Comparison of ENCODE assay signal across 8 mouse cellular contexts in genomic region chr15:30029257-30029899, GRCm38 (mm10).
DNase-seq lines count a peak whose midpoint lies in the region; ATAC-seq and TF ChIP-seq lines count a peak whose summit lies in the region.

No protein-coding gene starts in this region.

- no peak overlapping the region for H3K4me2 ChIP-seq in liver, embryonic 12.5 days

- 48% methylated on average over 4 of the region's 4 CpGs for WGBS in liver, embryonic 12.5 days (ENCODE audit: insufficient replicate concordance)

- H3K27me3 ChIP-seq in liver, embryonic 12.5 days (replicated peaks), result no peaks in the 10 kb centered on the region

- H3K27ac ChIP-seq in liver, embryonic 12.5 days, result no peak overlapping the region
- H3K27ac ChIP-seq in embryonic fibroblast, embryonic 13.5 days (ENCODE audit: insufficient read depth, low read length), result no peak overlapping the region

- intact Hi-C loops in left cerebral cortex, postnatal 14 days (cut with DNase I), result loop anchor here (5.0 kb wide), 1 partner anchor 1233 kb away; no protein-coding TSS in a partner anchor

- peak; percentile 40 for DNase-seq in liver
- peak; percentile 92 for DNase-seq in brain, embryonic 14.5 days (ENCODE audit: low read depth)
- DNase-seq in induced T-regulatory cell, adult 2 months (ENCODE audit: low read depth), result peak; percentile 6
- DNase-seq in left cerebral cortex, postnatal 14 days (ENCODE audit: low spot score in 2 of 2), result peak; percentile 76 to 81
- DNase-seq in neural tube, embryonic 10.5 days (ENCODE audit: extremely low spot score, low spot score), result peak; percentile 51
- DNase-seq in spleen, adult 12 weeks (ENCODE audit: low spot score), result no peak

- no peaks in the 10 kb centered on the region for H3K4me1 ChIP-seq in liver, embryonic 12.5 days
- no peaks in the 10 kb centered on the region for H3K4me1 ChIP-seq in embryonic fibroblast, embryonic 13.5 days (ENCODE audit: control insufficient read depth, insufficient read depth, low read length)

- no peaks in the 10 kb centered on the region for H3K36me3 ChIP-seq in liver, embryonic 12.5 days

- no peak for ATAC-seq in liver, embryonic 12.5 days

- TF ChIP-seq POLR2A in brain, embryonic 14.5 days (IDR thresholded peaks at IDR 0.05; ENCODE audit: borderline replicate concordance, extremely low read depth, insufficient read depth, insufficient read length, poor library complexity, severe bottlenecking), result no peak
- no peak for TF ChIP-seq POLR2A in embryonic fibroblast, embryonic 13.5 days (IDR thresholded peaks at IDR 0.05; ENCODE audit: low read depth, low read length)

- H3K4me3 ChIP-seq in liver, embryonic 12.5 days, result no peak overlapping the region
- H3K4me3 ChIP-seq in embryonic fibroblast, embryonic 13.5 days (ENCODE audit: insufficient read depth, low read length), result no peak overlapping the region

- no peaks in the 10 kb centered on the region for H3K9me3 ChIP-seq in liver, embryonic 12.5 days (replicated peaks)

- H3K9ac ChIP-seq in liver, embryonic 12.5 days, result no peak overlapping the region

- TF ChIP-seq CTCF in brain, embryonic 14.5 days (IDR thresholded peaks at IDR 0.05; ENCODE audit: borderline replicate concordance, extremely low read depth, insufficient read depth, insufficient read length), result peak; percentile 78; the same call in 1 of the 2 replicates
- peak; percentile 51; the same call in 1 of the 2 replicates for TF ChIP-seq CTCF in embryonic fibroblast, embryonic 13.5 days (IDR thresholded peaks at IDR 0.05; ENCODE audit: borderline replicate concordance, insufficient read depth, low read length)
